Mouse (Mus musculus) neural tube, embryonic 14.5 days (tissue): Measurements from ENCODE around the gene Tmem170b. TPM values are rescaled to one million over a fixed set of nuclear protein-coding genes. Genes with fewer than 3 reads are reported as not detected.
"Not testable (repeated sequence)": the region's sequence is repeated elsewhere in the genome, so short reads cannot be mapped to it uniquely, and the experiment has no call there.

ENCODE experiments used
- ATAC-seq: fragments of 200-750 bp; cut with Nextera tagmentation; 2 replicates; pipeline ENCODE4 v1.8.0; 2017; ENCODE audit warnings: low read depth, mild to moderate bottlenecking, moderate TSS enrichment, moderate library complexity
- H3K27ac ChIP-seq: fragments of 300-500 bp; sonication (generic); 2 replicates; pipeline ENCODE4 v1.5.1; 2014; ENCODE audit warnings: low read depth, mild to moderate bottlenecking, control low read depth, low read length, moderate library complexity, mixed read lengths
- H3K27me3 ChIP-seq: fragments of 300-500 bp; sonication (generic); 2 replicates; pipeline ENCODE4 v1.6.1; 2014; ENCODE audit warnings: low read length; ENCODE audit not compliant: control insufficient read depth, insufficient read depth
- H3K36me3 ChIP-seq: fragments of 300-500 bp; sonication (generic); 2 replicates; pipeline ENCODE4 v1.6.1; 2014; ENCODE audit warnings: low read length, mixed read lengths; ENCODE audit not compliant: control insufficient read depth, insufficient read depth
- H3K4me1 ChIP-seq: fragments of 300-500 bp; sonication (generic); 2 replicates; pipeline ENCODE4 v1.6.1; 2014; ENCODE audit warnings: low read length; ENCODE audit not compliant: control insufficient read depth, insufficient read depth
- H3K4me2 ChIP-seq: fragments of 300-500 bp; sonication (generic); 2 replicates; pipeline ENCODE4 v1.6.1; 2014; ENCODE audit warnings: mild to moderate bottlenecking, low read depth, low read length, control low read depth
- H3K4me3 ChIP-seq: fragments of 300-500 bp; sonication (generic); 2 replicates; pipeline ENCODE4 v1.5.1; 2014; ENCODE audit warnings: low read depth, low read length, control low read depth, mixed read lengths
- H3K9ac ChIP-seq: fragments of 300-500 bp; sonication (generic); replicated peaks from 2 replicates; pipeline ENCODE4 v1.6.1; 2014; ENCODE audit warnings: low read depth, mild to moderate bottlenecking, control low read depth, low read length, mixed read lengths
- H3K9me3 ChIP-seq: fragments of 300-500 bp; sonication (generic); 2 replicates; pipeline ENCODE4 v1.6.1; 2016; ENCODE audit warnings: low read length; ENCODE audit not compliant: control insufficient read depth
- WGBS: fragments of 180-500 bp; shearing (Covaris S2); extraction: QIAGEN DNeasy Blood & Tissue Kit; methylation state at CpG from one replicate; pipeline ENCODE4 v1.1.7; 2014; 5-methylcytosine and 5-hydroxymethylcytosine counted together
- polyA plus RNA-seq: library from polyadenylated mRNA; unstranded; fragments of >200 nt; fragmentation: Nextera tagmentation; extraction: Ambion mirVana; gene quantifications from 2 replicates; pipeline ENCODE4 v1.2.1, GENCODE M21; 2014

The Tmem170b gene
- polyA plus RNA-seq, 1 experiment from 2014 or later, result 68.1 TPM

DNA sequence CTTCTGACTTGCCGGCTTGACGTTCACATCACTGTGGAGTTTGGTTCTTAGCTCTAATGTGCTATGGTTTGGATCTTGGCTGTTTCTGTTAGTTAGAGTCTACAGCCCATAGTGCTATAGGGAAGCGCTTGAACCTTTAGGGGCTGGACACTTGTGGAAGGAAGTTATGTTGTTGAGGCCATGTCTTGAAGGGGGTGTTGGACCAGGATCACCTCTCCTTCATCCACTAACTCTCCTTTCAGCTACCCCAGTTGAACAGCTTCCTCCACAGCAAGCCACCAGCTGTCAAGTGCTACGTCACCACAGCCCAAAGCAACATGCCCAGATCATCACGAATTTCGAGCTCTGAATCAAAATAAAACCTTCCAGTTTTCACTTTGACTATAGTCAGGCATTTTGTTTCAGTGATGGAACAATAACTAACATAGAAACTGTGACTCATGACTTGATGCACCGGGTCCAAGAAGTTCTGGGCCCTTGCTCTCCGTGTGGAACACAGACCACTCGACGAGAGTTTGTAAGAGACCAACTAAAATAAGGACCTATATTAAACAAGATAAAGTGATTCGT is 65.5 kb downstream of the Tmem170b start:
- 96% methylated on average over 11 of the region's 11 CpGs for WGBS

DNA sequence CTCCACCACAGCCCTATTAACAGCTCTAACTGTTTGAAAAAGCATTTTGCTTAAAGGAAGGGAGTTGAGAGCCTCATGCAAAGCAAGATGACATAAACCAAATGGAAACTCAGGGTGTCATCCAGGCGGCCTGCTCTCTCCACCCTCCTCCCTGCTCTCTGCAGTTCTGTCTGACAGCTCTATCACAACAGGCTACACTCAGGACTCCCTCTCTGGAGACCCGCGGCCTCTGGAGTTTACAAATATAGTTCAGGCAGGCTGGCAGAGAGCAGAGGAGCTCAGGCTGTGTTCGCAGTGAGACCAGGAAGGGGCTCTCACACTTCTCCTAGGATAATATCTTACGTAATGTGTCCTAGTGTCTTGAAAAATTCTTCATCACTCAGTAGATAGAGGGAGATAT is 67.2 kb downstream of the Tmem170b start:
- not testable (repeated sequence) for H3K27ac ChIP-seq, H3K9me3 ChIP-seq, H3K4me2 ChIP-seq, H3K27me3 ChIP-seq, H3K4me1 ChIP-seq, ATAC-seq, H3K9ac ChIP-seq, H3K4me3 ChIP-seq, H3K36me3 ChIP-seq
- 76% methylated on average over 4 of the region's 5 CpGs for WGBS

More for the DNA sequence above, 65.5 kb downstream of the Tmem170b start:
- Histone ChIP-seq H3K4me1 (no peaks in the 10 kb centered on the region), H3K36me3 (no peaks in the 10 kb centered on the region), H3K9me3 (no peaks in the 10 kb centered on the region), H3K27ac (no peak overlapping the region), H3K27me3 (no peaks in the 10 kb centered on the region), H3K4me3 (no peak overlapping the region), H3K9ac (no peak overlapping the region), H3K4me2 (no peak overlapping the region)
- no peak for ATAC-seq

DNA sequence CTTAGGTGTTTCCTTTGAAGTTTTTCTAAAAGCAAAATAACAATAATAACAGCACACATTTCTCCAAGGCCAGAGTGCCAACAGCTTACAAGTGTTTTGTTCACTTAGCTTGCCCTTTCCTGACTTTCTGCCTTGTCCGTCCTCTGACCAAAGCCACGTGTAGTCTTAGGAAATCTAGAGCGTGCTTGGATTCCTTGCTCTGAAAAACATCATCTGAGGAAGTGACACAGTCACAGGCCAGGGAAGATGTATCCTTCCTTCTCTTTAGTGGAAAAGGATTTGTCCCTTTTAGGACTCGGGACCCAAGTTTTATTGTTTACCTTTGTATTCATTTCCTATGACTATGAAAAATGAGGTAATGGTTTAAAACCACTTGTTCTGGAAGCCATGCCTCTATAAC is 67.8 kb downstream of the Tmem170b start:
- H3K27me3 ChIP-seq, result no peaks in the 10 kb centered on the region
- H3K4me3 ChIP-seq, result no peak overlapping the region
- H3K9ac ChIP-seq, result no peak overlapping the region
- H3K27ac ChIP-seq, result no peak overlapping the region
- no peaks in the 10 kb centered on the region for H3K36me3 ChIP-seq
- H3K4me2 ChIP-seq, result no peak overlapping the region
- 87% methylated on average over 4 of the region's 4 CpGs for WGBS
- H3K9me3 ChIP-seq, result no peaks in the 10 kb centered on the region
- ATAC-seq, result no peak
- no peaks in the 10 kb centered on the region for H3K4me1 ChIP-seq

DNA sequence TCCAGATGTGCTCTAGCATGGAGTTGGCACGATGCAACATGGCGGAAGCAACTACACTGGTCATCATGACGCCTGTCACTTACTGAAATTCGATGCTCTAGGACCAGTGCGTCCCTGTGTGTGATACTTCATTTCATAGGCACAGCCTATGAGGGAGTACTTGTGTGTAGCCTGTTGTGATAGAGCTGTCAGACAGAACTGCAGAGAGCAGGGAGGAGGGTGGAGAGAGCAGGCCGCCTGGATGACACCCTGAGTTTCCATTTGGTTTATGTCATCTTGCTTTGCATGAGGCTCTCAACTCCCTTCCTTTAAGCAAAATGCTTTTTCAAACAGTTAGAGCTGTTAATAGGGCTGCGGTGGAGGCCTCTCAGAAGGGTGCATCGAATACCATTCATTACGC is 68.9 kb downstream of the Tmem170b start:
- H3K9ac ChIP-seq, H3K4me3 ChIP-seq, H3K36me3 ChIP-seq, H3K27ac ChIP-seq, H3K4me2 ChIP-seq, H3K4me1 ChIP-seq, H3K9me3 ChIP-seq, ATAC-seq, H3K27me3 ChIP-seq: not testable (repeated sequence)
- 96% methylated on average over 8 of the region's 9 CpGs for WGBS

DNA sequence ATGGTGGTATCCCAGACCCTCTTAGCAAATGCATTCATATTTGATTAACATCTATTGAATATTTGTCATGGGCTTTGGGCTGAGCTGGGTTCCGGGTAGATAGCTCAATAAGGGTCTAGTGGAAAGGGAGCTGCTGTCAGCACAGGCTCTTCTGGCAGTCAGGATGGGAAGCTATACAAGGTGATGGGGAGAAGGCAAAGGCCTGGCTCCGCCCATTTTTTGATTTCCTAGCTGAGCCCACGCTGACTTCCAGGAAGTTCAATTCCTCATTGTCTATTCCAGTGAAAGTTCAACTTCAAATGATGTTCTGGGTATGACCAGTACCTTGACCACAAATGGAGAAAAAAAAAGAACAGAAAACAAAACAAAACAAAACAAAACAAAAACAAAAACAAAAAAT is 69.8 kb downstream of the Tmem170b start:
- Histone ChIP-seq H3K4me1 (no peaks in the 10 kb centered on the region), H3K9me3 (no peaks in the 10 kb centered on the region), H3K4me2 (no peak overlapping the region), H3K36me3 (no peaks in the 10 kb centered on the region), H3K27ac (no peak overlapping the region), H3K9ac (no peak overlapping the region), H3K27me3 (no peaks in the 10 kb centered on the region), H3K4me3 (no peak overlapping the region)
- ATAC-seq, result no peak
- WGBS, result 90% methylated on average over 3 of the region's 3 CpGs

DNA sequence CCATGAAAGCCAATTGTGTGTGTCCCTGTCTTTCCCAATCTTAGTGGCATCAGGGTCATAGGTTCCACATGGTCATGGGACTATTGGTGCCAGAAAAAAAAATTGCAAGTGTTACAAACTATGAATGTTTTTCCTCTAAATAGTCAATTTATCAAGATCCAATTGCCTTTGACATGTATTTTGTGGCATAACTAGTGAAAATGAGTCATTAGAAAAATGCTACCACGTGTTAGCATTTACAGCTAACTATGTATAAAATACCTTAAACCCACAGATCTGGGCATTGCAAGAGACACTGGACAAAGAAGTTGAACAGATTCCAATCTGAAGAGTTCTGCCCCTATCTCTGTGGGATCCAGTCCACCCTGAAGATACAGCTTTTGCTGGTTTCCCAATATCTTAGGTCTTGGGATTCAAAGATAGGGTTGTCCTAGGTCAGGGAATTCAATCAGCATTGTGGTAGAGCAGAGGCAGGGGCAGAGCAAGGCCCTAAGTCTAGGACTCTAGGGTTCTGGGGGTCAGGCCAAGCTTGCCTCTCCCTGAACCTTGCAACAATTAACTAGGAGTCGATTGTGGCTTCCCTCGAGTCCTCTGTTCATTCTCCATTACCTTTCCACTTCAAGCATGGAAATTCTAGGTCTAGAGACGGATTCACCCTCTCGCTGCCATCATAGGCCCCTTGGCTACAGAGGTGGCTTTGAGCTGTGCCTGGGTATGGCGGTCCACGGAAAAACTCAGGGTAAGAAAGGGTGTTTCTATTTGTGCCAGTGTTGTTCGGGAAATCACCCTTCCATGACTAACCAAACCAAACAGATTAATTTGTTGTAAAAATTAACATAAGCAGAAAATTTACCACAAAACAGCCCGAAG is 70.5 kb downstream of the Tmem170b start:
- no peaks in the 10 kb centered on the region for H3K9me3 ChIP-seq
- H3K36me3 ChIP-seq, result no peaks in the 10 kb centered on the region
- WGBS, result 78% methylated on average over 9 of the region's 9 CpGs
- H3K27me3 ChIP-seq, result no peaks in the 10 kb centered on the region
- no peak overlapping the region for H3K4me3 ChIP-seq
- ATAC-seq, result no peak
- H3K4me2 ChIP-seq, result no peak overlapping the region
- no peak overlapping the region for H3K27ac ChIP-seq
- H3K9ac ChIP-seq, result no peak overlapping the region
- no peaks in the 10 kb centered on the region for H3K4me1 ChIP-seq

DNA sequence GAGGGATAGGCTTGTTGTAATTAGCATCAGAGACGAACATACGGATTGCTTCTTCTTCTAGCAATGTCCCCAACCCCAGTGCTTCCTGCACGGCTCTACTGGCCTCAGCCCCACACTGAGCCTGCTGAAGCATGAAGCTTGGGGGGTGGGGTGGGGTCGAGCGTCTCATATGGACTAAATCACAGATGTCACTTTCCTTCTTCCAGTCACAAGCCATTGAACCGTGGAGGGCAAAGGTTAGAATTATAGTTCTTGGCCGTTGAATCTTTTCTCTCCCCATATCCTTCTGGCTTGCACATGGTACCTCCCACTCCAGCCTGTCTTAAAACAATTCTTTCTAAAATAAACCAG is 71.1 kb downstream of the Tmem170b start:
- H3K4me3 ChIP-seq, result no peak overlapping the region
- no peaks in the 10 kb centered on the region for H3K9me3 ChIP-seq
- H3K27me3 ChIP-seq, result no peaks in the 10 kb centered on the region
- no peaks in the 10 kb centered on the region for H3K36me3 ChIP-seq
- H3K4me1 ChIP-seq, result no peaks in the 10 kb centered on the region
- 42% methylated on average over 7 of the region's 7 CpGs for WGBS
- H3K9ac ChIP-seq, result no peak overlapping the region
- ATAC-seq, result no peak
- H3K4me2 ChIP-seq, result no peak overlapping the region
- no peak overlapping the region for H3K27ac ChIP-seq

DNA sequence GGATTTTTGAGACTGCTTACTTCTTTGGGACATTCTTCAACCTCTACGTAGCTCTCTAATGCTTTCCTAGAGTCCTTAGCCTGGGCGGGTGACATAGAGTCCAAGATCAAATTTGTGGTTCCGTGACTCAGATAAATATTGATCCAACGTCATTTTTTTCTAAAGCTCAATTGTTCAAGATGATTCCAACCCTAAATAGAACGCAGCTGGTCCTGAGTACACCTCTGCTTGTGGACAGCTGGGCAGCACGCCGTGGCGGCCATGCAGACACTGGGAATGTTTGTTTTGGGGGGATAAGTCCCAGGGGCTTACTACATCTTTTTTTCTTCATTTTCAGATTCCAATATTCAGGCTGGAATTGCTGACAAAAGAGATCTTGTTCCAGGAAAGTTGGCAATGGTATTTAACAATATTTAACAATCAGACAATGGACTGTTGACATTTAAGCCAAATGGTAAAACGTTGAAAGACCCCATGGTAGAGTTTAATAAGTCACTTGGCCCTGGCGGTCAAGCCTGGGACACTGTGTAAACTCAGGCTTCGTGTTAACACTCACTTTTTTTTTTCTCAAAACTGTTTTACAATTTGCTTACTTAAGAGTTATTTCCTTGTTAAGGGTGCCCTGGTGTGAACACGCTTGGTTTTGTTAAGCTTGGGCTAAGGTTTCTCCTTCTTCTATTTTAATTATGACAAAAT is 75.3 kb downstream of the Tmem170b start:
- Histone ChIP-seq H3K4me1 (no peaks in the 10 kb centered on the region), H3K9me3 (no peaks in the 10 kb centered on the region), H3K27ac (no peak overlapping the region), H3K27me3 (no peaks in the 10 kb centered on the region), H3K9ac (no peak overlapping the region), H3K36me3 (no peaks in the 10 kb centered on the region), H3K4me2 (no peak overlapping the region), H3K4me3 (no peak overlapping the region)
- 73% methylated on average over 12 of the region's 12 CpGs for WGBS
- ATAC-seq, result no peak
